Mouse (Mus musculus): ENCODE measurements around the gene Izumo4. TPM values are rescaled to one million over a fixed set of nuclear protein-coding genes. Genes with fewer than 3 reads are reported as not detected.
A peak's percentile ranks its signal among the peaks of the same experiment; 100 is the strongest.

The Izumo4 gene
- polyA plus RNA-seq, 1 experiment, result 39.5 TPM

DNA sequence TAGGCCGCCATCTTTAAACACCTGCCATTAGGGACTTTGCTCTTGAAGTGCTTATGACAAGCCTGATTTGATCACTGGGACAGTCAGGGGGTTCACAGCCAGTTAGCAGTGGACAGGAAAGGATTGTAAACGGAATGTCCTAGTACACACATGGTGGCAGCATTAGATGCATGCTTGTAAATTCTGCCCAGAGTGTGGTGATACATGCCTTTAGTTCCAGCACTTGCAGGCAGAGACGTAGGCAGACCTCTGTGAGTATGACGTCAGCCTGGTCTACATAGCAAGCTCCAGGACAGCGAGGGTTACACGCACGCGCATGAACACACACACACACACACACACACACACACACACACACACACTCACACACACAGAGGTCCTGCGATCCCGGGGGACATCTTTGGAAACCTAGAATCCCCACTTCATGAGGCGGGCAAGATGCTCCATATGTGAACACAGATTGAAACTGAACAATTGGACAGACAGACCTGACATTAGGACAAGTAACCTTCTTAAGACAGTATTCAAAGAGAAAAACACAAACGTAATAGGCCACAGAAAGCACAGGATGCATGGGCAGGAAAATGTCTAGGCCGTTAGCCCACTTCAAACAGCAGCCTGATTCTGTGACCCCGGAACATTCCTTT is 43.7 kb upstream of the Izumo4 start:
- no peak for DNase-seq
- 72% methylated on average over 14 of the region's 14 CpGs for WGBS
- H3K27ac ChIP-seq (ENCODE audit: insufficient read depth, low read depth, low read length), result no peak overlapping the region
- no peaks in the 10 kb centered on the region for H3K36me3 ChIP-seq (ENCODE audit: control insufficient read depth, insufficient read depth, low read length)
- H3K27me3 ChIP-seq (replicated peaks; ENCODE audit: control insufficient read depth, insufficient read depth, low read length), result no peaks in the 10 kb centered on the region
- TF ChIP-seq POLR2A (IDR thresholded peaks at IDR 0.05; ENCODE audit: low read depth, low read length) (no peak), CTCF (conservative IDR thresholded peaks at IDR 0.05; ENCODE audit: insufficient read depth, insufficient read length, low read depth, low read length) (no peak)
- peaks cover 41% of the 10 kb centered on the region for H3K4me1 ChIP-seq (ENCODE audit: control insufficient read depth, insufficient read depth, low read length)
- H3K4me3 ChIP-seq (ENCODE audit: insufficient read depth, low read depth, low read length), result no peak overlapping the region

DNA sequence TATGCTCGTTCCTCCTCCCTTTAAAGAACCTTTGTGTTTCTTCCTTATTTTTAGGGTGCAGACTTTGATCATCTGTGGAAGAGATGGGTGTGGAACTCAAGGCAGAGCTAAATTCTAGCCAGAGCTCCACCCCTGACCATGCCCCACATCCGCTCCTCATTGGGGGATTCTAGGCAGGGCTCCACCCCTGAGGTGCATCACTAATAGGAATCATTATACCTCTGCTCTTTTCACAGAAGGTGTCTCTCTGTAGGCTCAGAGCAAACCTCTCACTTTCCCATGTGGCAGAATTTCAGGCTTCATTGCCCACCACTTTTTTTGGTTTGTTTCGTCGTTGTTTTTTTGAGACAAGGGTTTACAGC is 43.2 kb upstream of the Izumo4 start:
- Histone ChIP-seq H3K36me3 (ENCODE audit: control insufficient read depth, insufficient read depth, low read length) (no peaks in the 10 kb centered on the region), H3K4me1 (ENCODE audit: control insufficient read depth, insufficient read depth, low read length) (peaks cover 45% of the 10 kb centered on the region), H3K27me3 (replicated peaks; ENCODE audit: control insufficient read depth, insufficient read depth, low read length) (no peaks in the 10 kb centered on the region), H3K27ac (ENCODE audit: insufficient read depth, low read depth, low read length) (peak overlapping the region; percentile 72), H3K4me3 (ENCODE audit: insufficient read depth, low read depth, low read length) (no peak overlapping the region)
- TF ChIP-seq CTCF (conservative IDR thresholded peaks at IDR 0.05; ENCODE audit: insufficient read depth, insufficient read length, low read depth, low read length), result no peak
- TF ChIP-seq POLR2A (IDR thresholded peaks at IDR 0.05; ENCODE audit: low read depth, low read length), result no peak
- peak; percentile 63 for DNase-seq
- 29% methylated on average over 4 of the region's 4 CpGs for WGBS

- peak; percentile 83 for DNase-seq
- H3K27me3 ChIP-seq (replicated peaks; ENCODE audit: control insufficient read depth, insufficient read depth, low read length), result no peaks in the 10 kb centered on the region
- H3K36me3 ChIP-seq (ENCODE audit: control insufficient read depth, insufficient read depth, low read length), result no peaks in the 10 kb centered on the region
- TF ChIP-seq CTCF (conservative IDR thresholded peaks at IDR 0.05; ENCODE audit: insufficient read depth, insufficient read length, low read depth, low read length) (peak; percentile 72), POLR2A (IDR thresholded peaks at IDR 0.05; ENCODE audit: low read depth, low read length) (no peak)
- peak overlapping the region; percentile 72 for H3K27ac ChIP-seq (ENCODE audit: insufficient read depth, low read depth, low read length)
- 5% methylated on average over 10 of the region's 10 CpGs for WGBS
- H3K4me1 ChIP-seq (ENCODE audit: control insufficient read depth, insufficient read depth, low read length), result peaks cover 47% of the 10 kb centered on the region
- H3K4me3 ChIP-seq (ENCODE audit: insufficient read depth, low read depth, low read length), result no peak overlapping the region
These were observed 42.8 kb upstream of the Izumo4 start for GRCm38 (mm10) chr10:80659213-80659612.

GRCm38 (mm10) chr10:80661149-80661548 is 40.8 kb upstream of the Izumo4 start:
- Histone ChIP-seq H3K36me3 (ENCODE audit: control insufficient read depth, insufficient read depth, low read length) (no peaks in the 10 kb centered on the region), H3K4me3 (ENCODE audit: insufficient read depth, low read depth, low read length) (no peak overlapping the region), H3K4me1 (ENCODE audit: control insufficient read depth, insufficient read depth, low read length) (peaks cover 49% of the 10 kb centered on the region), H3K27me3 (replicated peaks; ENCODE audit: control insufficient read depth, insufficient read depth, low read length) (no peaks in the 10 kb centered on the region), H3K27ac (ENCODE audit: insufficient read depth, low read depth, low read length) (peak overlapping the region; percentile 58; the same call in 1 of the 2 replicates)
- DNase-seq, result peak; percentile 76
- TF ChIP-seq POLR2A (IDR thresholded peaks at IDR 0.05; ENCODE audit: low read depth, low read length) (no peak), CTCF (conservative IDR thresholded peaks at IDR 0.05; ENCODE audit: insufficient read depth, insufficient read length, low read depth, low read length) (peak; percentile 73)
- 17% methylated on average over 5 of the region's 5 CpGs for WGBS

- peak overlapping the region; percentile 97 for H3K27ac ChIP-seq (ENCODE audit: insufficient read depth, low read depth, low read length)
- 42% methylated on average over 5 of the region's 5 CpGs for WGBS
- H3K4me1 ChIP-seq (ENCODE audit: control insufficient read depth, insufficient read depth, low read length), result peaks cover 53% of the 10 kb centered on the region
- TF ChIP-seq POLR2A (IDR thresholded peaks at IDR 0.05; ENCODE audit: low read depth, low read length) (no peak), CTCF (conservative IDR thresholded peaks at IDR 0.05; ENCODE audit: insufficient read depth, insufficient read length, low read depth, low read length) (no peak)
- H3K27me3 ChIP-seq (replicated peaks; ENCODE audit: control insufficient read depth, insufficient read depth, low read length), result no peaks in the 10 kb centered on the region
- H3K36me3 ChIP-seq (ENCODE audit: control insufficient read depth, insufficient read depth, low read length), result peaks cover 9% of the 10 kb centered on the region
- DNase-seq, result no peak
- no peak overlapping the region for H3K4me3 ChIP-seq (ENCODE audit: insufficient read depth, low read depth, low read length)
These were observed 38.3 kb upstream of the Izumo4 start for GRCm38 (mm10) chr10:80663485-80664196.

GRCm38 (mm10) chr10:80664197-80665015 is 37.6 kb upstream of the Izumo4 start:
- Histone ChIP-seq H3K27ac (ENCODE audit: insufficient read depth, low read depth, low read length) (peak overlapping the region; percentile 97), H3K4me3 (ENCODE audit: insufficient read depth, low read depth, low read length) (peak overlapping the region; percentile 3; the same call in 1 of the 2 replicates), H3K4me1 (ENCODE audit: control insufficient read depth, insufficient read depth, low read length) (peaks cover 52% of the 10 kb centered on the region), H3K27me3 (replicated peaks; ENCODE audit: control insufficient read depth, insufficient read depth, low read length) (no peaks in the 10 kb centered on the region), H3K36me3 (ENCODE audit: control insufficient read depth, insufficient read depth, low read length) (peaks cover 12% of the 10 kb centered on the region)
- DNase-seq, result peak; percentile 98
- WGBS, result 2% methylated on average over 16 of the region's 16 CpGs
- no peak for TF ChIP-seq CTCF (conservative IDR thresholded peaks at IDR 0.05; ENCODE audit: insufficient read depth, insufficient read length, low read depth, low read length)
- TF ChIP-seq POLR2A (IDR thresholded peaks at IDR 0.05; ENCODE audit: low read depth, low read length), result no peak

Measured in kidney, adult 2 months (tissue).